20 mouse cellular contexts compared by ENCODE assay signal in the genomic region with DNA sequence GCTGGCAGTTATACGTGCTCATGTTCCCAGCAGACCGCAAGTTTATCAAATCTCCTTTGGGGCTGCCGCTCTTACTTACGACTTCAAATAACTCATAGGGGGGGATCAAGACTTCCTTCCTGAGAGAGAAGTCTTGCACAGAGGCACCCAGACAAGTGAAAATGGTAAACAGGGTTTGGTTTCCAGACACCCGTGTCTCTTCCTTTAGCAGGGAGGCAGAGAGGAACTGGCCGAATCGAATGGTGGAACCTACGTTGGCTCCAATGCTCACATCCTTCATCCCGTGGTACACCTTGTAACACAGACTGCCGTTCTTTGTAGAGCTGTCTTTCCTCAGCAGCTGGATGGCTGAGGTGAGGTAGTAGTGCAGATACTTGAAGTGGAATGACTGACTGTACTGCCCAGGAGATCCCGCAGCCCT. TPM values are rescaled to one million over a fixed set of nuclear protein-coding genes. Genes with fewer than 3 reads are reported as not detected.
DNase-seq lines count a peak whose midpoint lies in the region; ATAC-seq and TF ChIP-seq lines count a peak whose summit lies in the region.
"Had no signal": no experiment of that assay in that cellular context is flagged by ENCODE, and none has a peak within 500 bp of the region (broad histone marks: within the 10 kb centered on the region; RNA-seq: fewer than 3 reads in every experiment).

No protein-coding gene starts in this region.

- peak overlapping the region; percentile 39; the same call in 1 of the 2 replicates for H3K27ac ChIP-seq in heart, embryonic 10.5 days
- H3K27ac ChIP-seq in liver, postnatal 0 days (ENCODE audit: low read depth) = peak overlapping the region; percentile 34
- H3K27ac ChIP-seq: gastrocnemius, adult 2 months; hindbrain, embryonic 14.5 days; layer of hippocampus, adult 2 months; neural tube, embryonic 13.5 days; stomach, embryonic 15.5 days had no signal

- intact Hi-C loops in heart, postnatal 36 days (cut with DNase I) = no loop called here

- H3K4me2 ChIP-seq in liver, postnatal 0 days (ENCODE audit: low read depth, low read length) = peak overlapping the region; percentile 67
- H3K4me2 ChIP-seq: hindbrain, embryonic 14.5 days; neural tube, embryonic 13.5 days; stomach, embryonic 15.5 days had no signal

- WGBS in heart, embryonic 10.5 days = 77% methylated on average over 11 of the region's 11 CpGs
- WGBS in liver, postnatal 0 days (ENCODE audit: insufficient replicate concordance) = 41% methylated on average over 11 of the region's 11 CpGs

- no peak overlapping the region for H3K4me3 ChIP-seq in heart, embryonic 10.5 days
- H3K4me3 ChIP-seq in liver, postnatal 0 days (ENCODE audit: low read depth, low read length) = peak overlapping the region; percentile 63
- H3K4me3 ChIP-seq: gastrocnemius, adult 2 months; layer of hippocampus, adult 2 months; neural tube, embryonic 13.5 days; stomach, embryonic 15.5 days had no signal

- no peaks in the 10 kb centered on the region for H3K27me3 ChIP-seq in heart, embryonic 10.5 days (ENCODE audit: insufficient read depth, poor library complexity, severe bottlenecking)
- H3K27me3 ChIP-seq in liver, postnatal 0 days (ENCODE audit: insufficient read depth, low read length) = no peaks in the 10 kb centered on the region
- H3K27me3 ChIP-seq: neural tube, embryonic 13.5 days; stomach, embryonic 15.5 days had no signal

- TF ChIP-seq CTCF in liver, postnatal 0 days (IDR thresholded peaks at IDR 0.05; ENCODE audit: low read depth) = no peak

- peaks cover 8% of the 10 kb centered on the region for H3K36me3 ChIP-seq in heart, embryonic 10.5 days
- peaks cover 10% of the 10 kb centered on the region; the same call in 1 of the 2 replicates for H3K36me3 ChIP-seq in liver, postnatal 0 days (replicated peaks; ENCODE audit: insufficient read depth, low read length)
- H3K36me3 ChIP-seq: neural tube, embryonic 13.5 days; stomach, embryonic 15.5 days had no signal

- no peak for DNase-seq in heart, embryonic 10.5 days (ENCODE audit: low spot score)
- DNase-seq in heart, postnatal 36 days = no peak
- DNase-seq in spleen, adult 12 weeks (ENCODE audit: low spot score) = peak; percentile 9
- no peak for DNase-seq in spleen, postnatal 4 days (ENCODE audit: low spot score in 2 of 2)
- no peak for DNase-seq in liver, postnatal 0 days
- peak; percentile 62 for DNase-seq in thymus, postnatal 4 days
- no peak for DNase-seq in yolk sac, embryonic 10.5 days (ENCODE audit: low spot score)
- no peak for DNase-seq in gastrocnemius, postnatal 4 days (ENCODE audit: low spot score in 2 of 2)
- DNase-seq: adrenal gland, postnatal 14 days; cerebellum, adult 11-12 months; gastrocnemius, adult 2 months; kidney, adult 8-10 months; lung, postnatal 14 days; midbrain, embryonic 14.5 days; right cerebral cortex, adult 18-20 months had no signal

- H3K9ac ChIP-seq in liver, postnatal 0 days (replicated peaks) = peak overlapping the region; percentile 36
- H3K9ac ChIP-seq: hindbrain, embryonic 14.5 days; neural tube, embryonic 13.5 days; stomach, embryonic 15.5 days had no signal

- H3K9me3 ChIP-seq in heart, embryonic 10.5 days = no peaks in the 10 kb centered on the region
- no peaks in the 10 kb centered on the region for H3K9me3 ChIP-seq in liver, postnatal 0 days (ENCODE audit: low read length)
- H3K9me3 ChIP-seq: neural tube, embryonic 13.5 days; stomach, embryonic 15.5 days had no signal

- no peak for ATAC-seq in liver, postnatal 0 days

- H3K4me1 ChIP-seq in heart, embryonic 10.5 days = peaks cover 55% of the 10 kb centered on the region
- peaks cover 33% of the 10 kb centered on the region for H3K4me1 ChIP-seq in liver, postnatal 0 days (ENCODE audit: insufficient read depth)
- H3K4me1 ChIP-seq: neural tube, embryonic 13.5 days had no signal

- no peak for TF ChIP-seq EP300 in liver, postnatal 0 days (IDR thresholded peaks at IDR 0.05; ENCODE audit: low read depth)

RNA-seq across cellular contexts. Expression of gene Art4, which starts 3.2 kb away (rescaled TPM):
- polyA plus RNA-seq in heart, embryonic 10.5 days (2016; fragmentation: Nextera tagmentation; extraction: Ambion mirVana) = 12.8 and 15.8 TPM in 2 replicates
- 10 to 100 TPM; 21.9 to 26.1 TPM for total RNA-seq in heart, postnatal 36 days (2021)
- polyA plus RNA-seq in liver, postnatal 0 days (2015; fragmentation: Nextera tagmentation; extraction: Ambion mirVana) = 10.6 and 11.1 TPM in 2 replicates
- total RNA-seq in gastrocnemius, postnatal 4 days (2021) = 1 to 10 TPM in 1 of 2 experiments, under 1 TPM in 1; 0.41 to 1.0 TPM
- total RNA-seq: layer of hippocampus, adult 2 months had no signal
- polyA plus RNA-seq: midbrain, embryonic 14.5 days had no signal

RNA-seq across cellular contexts. Expression of gene Smco3, which starts 19.1 kb away (rescaled TPM):
- not detected in 2 replicates for polyA plus RNA-seq in heart, embryonic 10.5 days (2016; fragmentation: Nextera tagmentation; extraction: Ambion mirVana)
- total RNA-seq in heart, postnatal 36 days (2021) = not detected
- polyA plus RNA-seq in liver, postnatal 0 days (2015; fragmentation: Nextera tagmentation; extraction: Ambion mirVana) = not detected in 2 replicates
- total RNA-seq in gastrocnemius, postnatal 4 days (2021) = 1 to 10 TPM; 1.2 to 1.6 TPM
- total RNA-seq: gastrocnemius, adult 2 months had no signal
- polyA plus RNA-seq: limb, embryonic 11.5 days had no signal

RNA-seq across cellular contexts. Expression of gene Mgp, which starts 21.3 kb away (rescaled TPM):
- 10.7 and 12.2 TPM in 2 replicates for polyA plus RNA-seq in heart, embryonic 10.5 days (2016; fragmentation: Nextera tagmentation; extraction: Ambion mirVana)
- total RNA-seq in heart, postnatal 36 days (2021) = 100 to 1,000 TPM; 344 to 476 TPM
- 4.5 and 6.2 TPM in 2 replicates for polyA plus RNA-seq in liver, postnatal 0 days (2015; fragmentation: Nextera tagmentation; extraction: Ambion mirVana)
- 100 to 1,000 TPM in 1 of 2 experiments, 10 to 100 TPM in 1; 73.6 to 120 TPM for total RNA-seq in gastrocnemius, postnatal 4 days (2021)

RNA-seq across cellular contexts. Expression of gene Wbp11, which starts 26.3 kb away (rescaled TPM):
- polyA plus RNA-seq in heart, embryonic 10.5 days (2016; fragmentation: Nextera tagmentation; extraction: Ambion mirVana) = 111 and 120 TPM in 2 replicates
- total RNA-seq in heart, postnatal 36 days (2021) = 10 to 100 TPM; 63.3 to 64.1 TPM
- 32.8 and 33.8 TPM in 2 replicates for polyA plus RNA-seq in liver, postnatal 0 days (2015; fragmentation: Nextera tagmentation; extraction: Ambion mirVana)
- total RNA-seq in gastrocnemius, postnatal 4 days (2021) = 10 to 100 TPM; 83.7 to 86.2 TPM

RNA-seq across cellular contexts. Expression of gene BC049715, which starts 26.9 kb away (rescaled TPM):
- polyA plus RNA-seq in heart, embryonic 10.5 days (2016; fragmentation: Nextera tagmentation; extraction: Ambion mirVana) = 2.4 and 2.7 TPM in 2 replicates
- under 1 TPM; 0.27 to 0.36 TPM for total RNA-seq in heart, postnatal 36 days (2021)
- 0.44 and 0.99 TPM in 2 replicates for polyA plus RNA-seq in liver, postnatal 0 days (2015; fragmentation: Nextera tagmentation; extraction: Ambion mirVana)
- under 1 TPM; 0.39 to 0.57 TPM for total RNA-seq in gastrocnemius, postnatal 4 days (2021)

Comparison
In these comparisons a context has a peak if more than half of its experiments do, and no peak if none do; other contexts are left out.
1. DNase-seq: peak in spleen, adult 12 weeks (single experiment) and thymus, postnatal 4 days (single experiment); none in heart, embryonic 10.5 days (single experiment), heart, postnatal 36 days (0 of 2), spleen, postnatal 4 days (0 of 2), liver, postnatal 0 days (single experiment), yolk sac, embryonic 10.5 days (single experiment) and gastrocnemius, postnatal 4 days (0 of 2).
2. RNA of gene Art4, which starts 3.2 kb away (total RNA-seq): 21.9 to 26.1 TPM in heart, postnatal 36 days; 0.41 to 1.0 TPM in gastrocnemius, postnatal 4 days; every median in the first group is over 10 times any median in the second.